Mouse (Mus musculus) cerebellum, adult 11-12 months (tissue): Measurements from ENCODE around the gene Gja5.
"Not testable (repeated sequence)": the region's sequence is repeated elsewhere in the genome, so short reads cannot be mapped to it uniquely, and the experiment has no call there.

Source experiments
- DNase-seq: peaks from one replicate; pipeline ENCODE4 v3.0.0; 2022

Gene Gja5

DNA sequence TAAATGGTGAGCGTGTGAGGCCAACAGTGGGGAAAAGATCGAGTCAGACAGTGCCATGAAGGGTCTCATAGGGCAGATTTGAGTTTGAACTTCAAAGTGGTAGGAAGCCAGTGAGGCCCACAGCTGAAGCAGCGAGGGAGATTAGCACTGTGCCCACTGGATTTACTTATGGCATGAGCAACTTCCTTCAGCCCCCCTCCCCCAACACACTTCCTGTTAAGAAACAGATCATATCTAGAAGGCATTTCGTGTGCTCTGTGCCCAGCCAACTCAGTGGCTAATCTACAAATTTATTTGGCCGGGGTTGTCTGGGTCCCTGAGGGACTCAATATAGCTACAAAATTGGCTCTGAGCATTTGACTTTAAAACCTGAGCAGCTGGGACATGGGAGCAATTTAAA lies 139.7 kb downstream of the Gja5 start:
- DNase-seq, result no peak

DNA sequence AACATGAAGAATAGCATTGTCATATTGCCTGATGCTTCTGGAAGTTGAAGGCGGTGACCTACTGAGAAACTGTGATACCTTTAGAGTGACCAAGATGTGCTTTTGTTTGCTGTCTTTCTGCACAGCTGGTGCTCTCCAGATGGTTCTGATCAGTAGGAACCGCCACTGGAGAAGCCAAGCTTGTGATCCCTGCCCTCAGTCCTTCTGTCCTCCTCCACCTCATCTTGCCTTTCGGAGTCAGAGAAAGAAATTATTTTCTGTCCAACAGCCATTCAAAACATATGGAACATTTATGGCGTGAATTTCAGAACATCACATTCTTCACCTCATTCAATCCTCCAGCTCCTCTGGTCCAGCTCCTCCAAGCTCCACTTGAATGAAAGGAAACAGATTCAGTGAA lies 143.3 kb downstream of the Gja5 start:
- DNase-seq, result no peak

DNA sequence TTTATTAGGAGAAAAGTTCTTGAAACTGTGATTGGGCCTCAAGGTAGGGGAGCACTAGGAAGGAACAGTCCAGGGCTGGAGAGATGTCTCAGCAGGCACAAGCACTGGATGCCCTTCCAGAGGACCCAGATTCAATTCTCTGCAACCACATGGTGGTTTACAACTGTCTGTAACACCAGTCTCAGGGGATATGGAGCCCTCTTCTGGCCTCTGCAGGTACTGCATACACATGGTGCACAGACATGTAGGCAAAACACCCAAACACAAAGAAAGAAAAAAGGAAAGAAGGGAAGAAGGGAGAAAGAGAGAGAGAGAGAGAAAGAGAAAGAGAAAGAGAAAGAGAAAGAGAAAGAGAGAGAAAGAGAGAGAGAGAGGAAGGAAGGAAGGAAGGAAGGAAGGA lies 143.9 kb downstream of the Gja5 start:
- DNase-seq, result no peak

DNA sequence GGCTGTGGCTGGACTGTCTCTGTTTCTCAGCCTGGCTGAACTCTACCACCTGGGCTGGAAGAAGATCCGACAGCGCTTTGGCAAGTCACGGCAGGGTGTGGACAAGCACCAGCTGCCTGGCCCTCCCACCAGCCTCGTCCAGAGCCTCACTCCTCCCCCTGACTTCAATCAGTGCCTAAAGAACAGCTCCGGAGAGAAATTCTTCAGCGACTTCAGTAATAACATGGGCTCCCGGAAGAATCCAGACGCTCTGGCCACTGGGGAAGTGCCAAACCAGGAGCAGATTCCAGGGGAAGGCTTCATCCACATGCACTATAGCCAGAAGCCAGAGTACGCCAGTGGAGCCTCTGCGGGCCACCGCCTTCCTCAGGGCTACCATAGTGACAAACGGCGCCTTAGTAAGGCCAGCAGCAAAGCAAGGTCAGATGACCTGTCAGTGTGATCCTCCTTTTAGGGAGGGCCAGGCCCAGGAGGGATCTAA lies 146.8 kb downstream of the Gja5 start:
- no peak for DNase-seq

DNA sequence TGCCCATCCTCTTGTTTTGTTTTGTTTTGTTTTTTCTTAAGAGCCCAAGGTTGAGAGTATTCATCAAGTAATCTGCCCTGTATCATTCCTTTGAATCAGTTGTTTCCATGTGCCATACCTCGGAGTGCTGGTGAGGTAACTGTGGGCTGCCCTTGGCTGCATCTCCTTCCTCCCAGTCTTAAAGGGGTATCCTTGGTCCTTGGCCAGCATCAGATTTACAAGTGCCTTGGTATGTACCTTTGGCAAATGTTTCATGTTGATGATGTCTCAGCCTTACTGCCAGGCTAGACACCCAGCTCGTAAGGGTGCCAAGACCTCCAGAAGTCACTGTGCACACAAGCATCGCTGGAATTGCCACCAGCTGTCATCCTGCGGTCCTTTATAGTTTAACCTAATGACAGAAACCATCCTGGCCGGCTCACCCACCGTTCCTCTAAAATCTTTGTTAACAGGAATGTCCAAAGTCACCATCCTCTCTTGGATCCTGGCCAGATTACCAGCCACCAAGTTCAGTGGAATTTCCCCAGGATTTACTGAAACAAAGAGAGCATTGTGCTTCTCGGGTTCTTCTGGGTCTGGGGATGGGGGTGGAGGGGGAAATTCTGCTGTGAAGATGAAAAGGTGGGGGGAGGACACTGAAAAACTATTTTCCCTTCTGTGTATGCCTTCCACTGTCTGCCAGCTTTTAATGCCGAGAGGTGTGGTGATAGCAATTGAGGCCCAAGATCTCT lies 147.7 kb downstream of the Gja5 start:
- DNase-seq, result no peak

DNA sequence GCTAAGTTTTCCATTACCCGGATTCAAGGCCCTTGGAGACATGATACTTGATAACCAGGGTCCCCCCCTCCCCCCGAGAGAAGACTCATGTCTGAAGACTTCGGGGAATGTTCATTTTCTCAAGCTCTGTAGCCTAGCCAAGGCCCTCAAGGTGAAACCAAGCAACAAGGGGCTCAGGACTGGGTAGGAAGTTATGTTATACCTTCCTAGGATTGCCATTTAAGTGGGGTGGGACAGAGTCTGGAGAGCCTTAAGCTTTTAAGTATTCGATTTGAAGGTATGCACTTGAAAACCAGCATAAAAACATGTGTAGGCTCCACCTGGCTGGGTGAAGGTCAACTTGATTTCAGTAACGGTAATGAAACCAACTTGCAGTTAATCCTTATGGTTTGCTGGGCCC lies 154.2 kb downstream of the Gja5 start:
- DNase-seq, result no peak

DNA sequence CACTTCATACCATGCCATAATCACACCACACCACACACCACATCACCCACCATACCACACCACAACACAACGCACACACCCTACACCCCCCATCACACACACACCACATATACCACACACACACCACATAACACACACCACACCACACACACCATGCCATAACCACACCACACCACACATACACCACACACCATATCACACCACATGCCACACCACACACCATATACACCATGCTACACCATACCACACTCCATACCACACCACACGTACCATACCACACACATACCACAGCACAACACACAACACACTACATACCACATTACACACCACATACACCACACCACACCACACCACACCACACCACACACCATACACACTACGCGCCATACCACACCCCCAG lies 155.6 kb downstream of the Gja5 start:
- no peak for DNase-seq

DNA sequence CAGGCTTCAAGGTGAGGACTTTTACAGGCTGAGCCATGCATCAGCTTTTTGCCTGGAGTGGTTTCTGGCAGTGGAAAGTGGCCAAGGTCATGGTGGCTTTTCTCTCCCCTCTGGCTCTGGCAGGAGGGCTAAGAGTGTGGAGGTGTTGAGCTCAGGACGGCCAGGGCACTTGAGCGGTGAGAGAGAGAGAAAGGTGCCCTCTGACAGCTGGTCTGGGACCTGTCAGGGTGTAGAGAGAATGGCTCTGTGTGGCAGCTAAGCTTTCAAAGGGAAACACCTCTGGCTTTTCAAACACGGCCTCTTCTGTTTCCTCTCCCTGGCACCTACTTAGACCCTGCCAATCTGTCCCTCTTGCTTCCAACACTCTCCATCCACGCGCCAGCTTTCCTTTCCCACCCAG lies 158.3 kb downstream of the Gja5 start:
- DNase-seq, result no peak

DNA sequence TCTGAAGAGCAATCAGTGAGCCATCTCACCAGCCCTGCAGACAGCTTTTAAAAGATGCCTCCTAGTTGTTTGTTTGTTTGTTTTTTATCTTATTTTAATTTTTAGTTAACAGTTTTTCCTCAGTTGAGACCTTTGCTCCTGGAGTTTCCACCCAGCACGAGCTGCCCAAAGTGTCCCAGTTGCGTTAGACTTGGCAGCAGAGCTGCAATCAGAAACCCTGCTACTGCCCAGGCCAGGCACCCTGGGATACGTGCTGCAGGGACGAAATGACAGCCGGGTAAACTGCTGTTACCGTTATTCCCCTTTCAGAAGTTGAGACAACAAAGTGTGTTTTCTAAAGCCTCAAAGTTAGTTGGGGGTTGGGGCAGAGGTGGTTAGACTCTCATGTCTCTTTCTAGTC lies 159.6 kb downstream of the Gja5 start:
- no peak for DNase-seq

DNA sequence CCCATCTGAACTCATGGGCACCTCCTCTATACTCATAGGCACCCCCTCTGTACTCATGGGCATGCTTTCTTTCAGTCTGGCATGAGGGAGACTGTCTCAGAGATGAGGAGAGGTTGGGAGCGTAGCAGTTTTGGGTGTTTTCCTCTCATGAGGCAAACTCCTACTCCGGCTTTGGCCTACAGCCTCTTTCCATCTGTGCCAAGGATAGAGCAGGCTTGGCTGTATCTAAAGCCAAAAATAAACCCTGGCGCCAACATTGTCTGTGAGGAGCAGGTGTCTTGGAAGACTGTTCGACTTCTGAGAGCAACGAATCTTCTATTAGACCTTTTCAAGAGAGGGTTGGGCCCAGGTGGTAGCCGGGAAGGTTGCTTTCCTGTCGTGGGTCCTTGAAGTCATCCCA lies 165.1 kb downstream of the Gja5 start:
- DNase-seq, result peak; percentile 69

DNA sequence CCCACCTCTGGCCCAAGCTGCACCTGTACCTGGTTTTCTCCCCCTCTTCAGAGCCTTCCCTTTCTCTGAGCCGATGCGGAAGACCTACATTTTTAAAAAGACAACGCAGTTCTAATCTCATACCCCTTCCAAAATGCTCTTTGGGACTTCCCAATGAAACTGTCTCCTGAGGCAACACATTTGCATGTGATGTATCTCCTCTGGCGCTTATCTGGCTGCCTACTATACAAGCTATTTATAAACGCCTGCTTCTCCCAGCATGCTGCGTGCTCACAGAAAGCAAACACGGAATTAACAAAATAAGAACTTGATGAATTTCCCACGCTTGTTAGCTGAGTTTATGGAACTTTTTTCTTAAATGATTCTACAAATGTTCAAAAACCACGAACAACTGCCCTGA lies 167.4 kb downstream of the Gja5 start:
- DNase-seq, result not testable (repeated sequence)

DNA sequence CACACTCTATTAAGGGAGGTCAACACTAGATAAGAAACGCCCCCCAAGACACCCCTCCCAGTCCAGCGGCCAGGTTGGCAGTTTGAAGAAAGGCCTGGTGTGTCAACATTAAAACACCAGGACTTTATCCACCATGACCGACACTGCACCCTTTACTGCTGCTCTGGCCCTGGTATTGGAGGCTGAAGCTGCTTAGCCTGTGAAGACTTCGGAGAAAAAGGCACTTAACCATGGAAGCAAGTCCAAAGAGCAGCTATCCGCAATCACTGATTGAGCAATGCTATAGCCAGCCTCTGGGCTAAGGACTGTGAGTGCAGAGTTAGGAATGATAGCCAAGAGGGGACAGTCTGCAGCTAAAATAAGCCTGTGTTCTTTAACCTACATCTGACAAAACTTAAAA lies 167.9 kb downstream of the Gja5 start:
- DNase-seq, result not testable (repeated sequence)

DNA sequence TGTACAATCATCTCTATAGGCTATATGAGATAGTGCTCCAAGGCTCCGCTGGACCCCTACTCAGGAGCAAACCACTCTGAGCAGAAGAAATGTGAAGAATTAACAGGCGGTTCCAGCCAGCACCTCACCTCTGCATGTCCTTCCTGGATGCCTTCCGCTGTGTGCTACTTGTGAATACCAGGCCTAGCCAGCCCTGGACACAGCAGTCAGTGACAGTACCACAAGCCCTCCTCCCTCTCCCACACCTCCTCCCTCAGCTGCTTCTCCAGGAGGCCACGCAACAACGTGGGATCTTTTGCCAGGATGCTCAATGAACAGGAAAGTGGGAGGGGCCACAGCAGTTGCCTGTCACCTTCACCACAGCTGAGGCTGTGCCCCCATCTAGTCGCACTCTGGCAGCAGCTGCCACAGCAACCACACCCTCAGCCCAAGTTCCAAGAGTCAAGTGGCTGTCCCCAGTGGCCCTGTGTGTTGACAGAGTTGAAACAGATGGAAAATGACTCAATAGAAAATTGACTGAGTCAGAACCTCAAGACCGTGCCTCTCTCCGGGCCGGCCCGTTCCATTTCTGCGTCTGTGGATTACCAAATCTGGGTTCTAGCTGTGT lies 171.4 kb downstream of the Gja5 start:
- DNase-seq, result not testable (repeated sequence)

DNA sequence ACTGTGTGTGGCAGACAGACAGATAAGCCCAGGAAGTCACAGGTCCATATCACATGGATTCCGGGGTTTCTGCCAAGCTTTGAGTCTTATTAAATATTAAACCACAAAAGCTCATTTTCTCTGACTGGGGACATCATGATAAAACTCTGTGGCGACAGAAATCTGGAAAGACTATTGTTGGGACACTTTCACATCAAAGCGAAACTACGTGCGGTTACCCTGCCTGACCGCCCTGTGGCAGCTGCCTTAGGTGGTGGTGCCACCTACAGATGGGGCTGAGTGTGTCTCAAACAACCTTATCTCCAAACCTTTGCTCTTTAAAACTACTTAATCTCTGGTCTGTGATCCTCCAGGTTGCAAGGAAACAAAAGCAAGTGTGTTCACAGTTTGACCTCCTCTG lies 171.9 kb downstream of the Gja5 start:
- DNase-seq, result peak; percentile 36

DNA sequence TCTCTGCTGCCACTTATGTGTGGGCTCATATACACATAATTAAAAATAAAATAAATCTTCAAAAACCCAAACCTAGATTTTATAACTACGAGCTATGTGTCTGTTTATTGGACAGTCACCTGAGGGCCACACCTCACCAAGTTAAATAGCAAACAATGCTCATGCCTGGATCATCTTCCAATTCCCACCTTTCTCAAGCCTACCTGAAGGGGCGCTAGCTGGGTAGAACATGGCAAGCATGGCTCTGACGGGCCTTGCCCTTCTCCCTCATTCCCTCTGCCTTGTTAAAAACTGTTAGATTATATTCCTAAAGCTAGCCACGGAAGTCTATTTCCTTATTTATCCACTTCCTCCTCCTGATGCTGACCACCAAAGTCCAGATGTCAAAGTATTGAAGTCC lies 173.9 kb downstream of the Gja5 start:
- DNase-seq, result no peak

DNA sequence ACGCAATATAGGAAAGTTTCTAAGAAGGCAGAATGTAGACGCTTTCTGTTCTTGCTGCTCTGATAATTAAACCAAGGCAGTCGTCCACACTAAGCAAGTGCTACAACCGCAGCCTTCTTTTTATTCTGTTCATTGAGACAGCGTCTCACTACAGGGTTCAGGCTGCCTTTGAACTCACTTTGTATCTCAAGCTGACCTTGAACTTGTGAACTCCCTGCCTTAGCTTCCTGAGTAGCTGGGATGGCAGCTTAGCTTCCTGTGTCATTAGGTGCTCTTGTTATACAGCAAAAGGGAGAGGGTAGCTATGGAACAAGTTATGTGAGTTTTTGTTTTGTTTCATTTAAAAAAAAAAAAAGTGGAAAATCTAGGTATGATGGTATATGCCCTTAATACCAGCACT lies 177.7 kb downstream of the Gja5 start:
- no peak for DNase-seq

DNA sequence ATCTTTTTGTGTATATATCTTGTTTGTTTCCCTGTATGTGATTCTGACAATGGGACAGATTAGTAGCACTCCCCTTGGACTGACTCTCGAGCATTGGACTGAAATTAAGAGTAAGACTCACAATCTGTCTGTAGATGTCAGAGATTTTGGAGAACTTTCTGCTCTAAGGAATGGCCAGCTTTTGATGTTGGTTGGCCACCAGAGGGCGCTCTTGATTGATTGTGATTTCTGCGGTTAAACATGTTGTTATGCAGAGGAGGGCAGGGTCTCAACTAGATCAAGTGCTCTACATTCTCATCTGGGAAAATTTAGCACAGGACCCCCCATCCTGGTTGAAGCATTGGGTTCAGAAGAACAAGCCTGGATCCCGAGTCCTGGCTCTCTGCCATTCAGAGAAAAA lies 182.8 kb downstream of the Gja5 start:
- DNase-seq, result no peak

DNA sequence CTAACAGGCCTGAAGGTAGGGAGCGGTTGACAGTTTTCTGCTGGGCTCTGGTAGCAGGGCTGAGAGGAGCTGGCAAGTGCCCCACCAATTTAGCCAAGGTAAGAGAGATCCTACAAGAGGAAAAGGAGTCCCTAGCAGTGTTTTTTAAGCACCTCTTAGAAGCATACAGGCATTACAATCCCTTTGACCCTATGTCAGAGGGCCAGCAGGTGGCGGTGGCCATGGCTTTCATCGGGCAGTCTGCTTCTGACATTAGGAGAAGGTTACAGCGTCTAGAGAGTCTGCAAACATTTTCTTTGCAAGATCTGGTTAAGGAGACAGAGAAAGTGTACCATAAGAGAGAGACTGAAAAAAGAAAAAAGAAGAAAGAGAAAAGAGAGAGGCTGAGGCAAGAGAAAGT lies 183.8 kb downstream of the Gja5 start:
- DNase-seq, result not testable (repeated sequence)

DNA sequence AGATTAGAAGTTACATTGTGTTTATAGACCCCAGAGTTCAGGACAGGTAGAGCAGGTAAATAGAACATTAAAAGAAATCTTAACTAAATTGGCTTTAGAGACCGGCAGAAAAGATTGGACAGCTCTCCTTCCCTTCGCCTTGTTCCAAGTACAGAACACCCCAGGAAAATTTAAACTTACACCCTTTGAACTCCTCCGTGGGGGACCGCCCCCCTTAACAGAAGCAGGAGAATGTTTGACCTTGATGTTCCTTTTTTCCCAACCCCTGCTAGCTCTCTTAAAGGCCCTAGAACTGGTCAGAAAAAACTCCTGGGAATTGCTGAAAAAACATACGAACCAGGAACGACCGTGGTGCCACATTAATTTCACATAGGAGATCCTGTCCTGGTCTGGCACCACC lies 187.5 kb downstream of the Gja5 start:
- not testable (repeated sequence) for DNase-seq

DNA sequence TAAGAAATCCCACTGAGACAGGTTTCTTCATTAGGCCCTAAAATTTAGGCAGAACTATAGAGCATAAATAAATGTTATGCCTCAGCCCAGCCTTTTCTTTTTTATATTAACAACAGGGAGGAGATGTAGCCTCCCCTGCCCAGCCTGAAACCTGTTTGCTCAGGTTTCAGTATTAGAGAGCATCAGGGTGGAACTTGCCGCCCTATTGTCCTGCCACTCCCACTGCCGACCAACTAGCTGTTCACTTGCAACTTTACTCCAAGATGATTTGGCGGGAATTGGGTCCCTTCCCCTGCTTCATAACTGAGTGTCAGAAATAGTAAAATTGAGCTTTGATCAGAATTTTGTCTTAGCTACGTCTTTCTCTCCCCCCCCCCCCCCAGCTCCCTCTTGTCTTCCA lies 192.2 kb downstream of the Gja5 start:
- not testable (repeated sequence) for DNase-seq

DNA sequence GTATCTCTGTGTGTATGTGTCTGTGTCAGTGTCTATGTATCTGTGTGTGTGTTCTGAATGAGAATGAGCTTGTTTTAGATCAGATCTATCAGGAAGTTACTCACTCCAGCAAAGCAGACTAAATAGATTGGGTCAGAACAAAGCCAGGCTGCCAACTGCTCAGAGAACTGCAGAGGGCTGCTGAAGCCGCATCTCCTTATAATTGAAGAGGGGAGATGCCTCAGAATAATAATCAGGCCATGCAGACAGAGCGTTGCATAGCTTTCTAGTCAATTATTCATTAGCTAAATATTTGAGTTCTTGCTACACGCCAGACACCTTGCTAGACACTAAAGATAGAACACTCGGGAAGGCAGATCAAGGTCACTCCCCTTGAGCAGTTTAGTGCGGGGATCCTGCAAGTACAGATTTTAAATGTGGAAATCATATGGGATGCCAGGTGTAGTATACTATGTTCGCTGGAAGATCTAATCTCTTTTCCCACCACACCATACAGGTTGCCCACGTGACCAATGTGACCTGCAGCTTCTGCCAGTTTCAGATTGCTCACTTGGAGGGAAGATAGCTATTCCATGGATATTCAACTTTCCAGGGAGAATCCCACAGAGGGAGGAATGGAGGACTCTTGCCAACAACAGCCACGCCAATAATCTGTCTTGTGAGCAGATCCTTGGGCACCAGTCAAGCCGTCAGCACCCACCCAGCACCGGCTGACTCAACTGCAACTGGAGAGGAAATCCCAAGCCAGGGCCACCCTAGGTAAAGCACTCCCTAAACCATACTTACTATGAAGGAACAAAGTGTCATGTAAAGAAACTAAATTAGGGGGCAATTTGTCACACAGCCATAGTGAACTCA lies 196.5 kb downstream of the Gja5 start:
- DNase-seq, result no peak

DNA sequence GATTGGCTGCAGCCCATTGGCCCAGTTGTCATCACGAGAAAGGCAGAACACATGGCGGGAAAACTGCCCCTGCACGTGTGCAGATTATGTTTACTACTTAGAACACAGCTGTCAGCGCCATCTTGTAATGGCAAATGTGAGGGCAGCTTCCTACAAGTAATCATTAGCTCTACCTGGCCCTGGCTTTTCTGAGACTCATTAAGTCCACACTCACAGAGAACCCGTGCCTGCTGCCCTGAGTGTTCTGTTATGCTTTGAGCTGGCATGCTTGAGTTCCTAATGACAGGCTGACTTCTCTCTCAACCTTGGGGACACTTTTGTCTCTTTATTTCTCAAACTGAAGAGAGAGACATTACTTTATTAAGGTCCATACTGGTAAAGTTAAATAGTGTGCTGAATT lies 199.5 kb downstream of the Gja5 start:
- DNase-seq, result not testable (repeated sequence)

DNA sequence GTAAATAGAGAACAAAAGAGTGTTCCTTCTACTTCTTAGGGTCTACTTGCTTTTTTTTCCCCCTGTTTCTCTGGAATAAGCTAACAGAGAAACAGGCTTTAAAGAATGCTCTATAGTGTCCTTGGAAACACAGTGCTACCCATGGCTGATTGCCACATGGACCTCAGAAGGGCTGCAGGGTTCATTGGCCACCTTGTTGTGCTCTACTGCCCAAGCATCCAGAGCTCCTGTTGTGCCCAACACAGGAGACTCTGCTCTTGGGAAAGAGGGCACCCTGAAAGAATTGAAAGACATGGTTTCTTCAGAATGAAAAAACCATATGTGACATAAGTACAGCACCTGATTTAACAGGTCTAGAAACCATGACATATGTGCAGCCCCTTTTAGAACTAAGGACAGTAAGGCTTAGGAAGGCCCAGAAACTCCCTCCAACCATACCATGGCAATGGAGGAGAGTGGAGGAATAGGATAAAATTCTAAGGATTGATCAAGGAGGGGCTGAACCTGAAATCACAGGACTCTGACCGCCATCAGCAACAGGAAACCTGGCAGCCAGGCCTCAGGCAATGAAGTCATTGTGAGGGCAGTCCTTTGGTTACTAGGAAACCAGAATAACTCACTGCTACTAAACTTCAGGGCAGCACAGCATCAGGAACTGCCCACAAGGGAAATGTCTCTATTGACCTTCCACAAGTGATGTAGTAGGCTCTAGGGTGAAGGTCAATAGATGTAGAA lies 200.4 kb downstream of the Gja5 start:
- no peak for DNase-seq
